Mouse (Mus musculus) small intestine, adult 2 months (tissue): Measurements from ENCODE around the gene Kxd1. TPM values are rescaled to one million over a fixed set of nuclear protein-coding genes. Genes with fewer than 3 reads are reported as not detected.

Experiments used
- H3K27ac ChIP-seq: fragments of 200-500 bp; 2 replicates; pipeline ENCODE4 v1.5.1; 2012; ENCODE audit warnings: low read depth, low read length, control low read depth, inconsistent platforms; ENCODE audit not compliant: insufficient read depth
- H3K27me3 ChIP-seq: fragments of 200-500 bp; 2 replicates; pipeline ENCODE4 v1.6.1; 2012; ENCODE audit warnings: mild to moderate bottlenecking, moderate library complexity, low read length, inconsistent platforms; ENCODE audit not compliant: control insufficient read depth, insufficient read depth
- H3K36me3 ChIP-seq: fragments of 200-500 bp; 2 replicates; pipeline ENCODE4 v1.6.1; 2012; ENCODE audit warnings: mild to moderate bottlenecking, low read length, control low read depth, inconsistent platforms; ENCODE audit not compliant: control insufficient read depth, insufficient read depth
- H3K4me1 ChIP-seq: fragments of 200-500 bp; 2 replicates; pipeline ENCODE4 v1.6.1; 2012; ENCODE audit warnings: low read length, inconsistent platforms, mixed read lengths; ENCODE audit not compliant: control insufficient read depth, insufficient read depth, insufficient read length
- H3K4me3 ChIP-seq: fragments of 200-500 bp; 2 replicates; pipeline ENCODE4 v1.5.1; 2012; ENCODE audit warnings: low read depth, mild to moderate bottlenecking, control low read depth, inconsistent platforms, low read length, moderate library complexity
- CTCF ChIP-seq: fragments of 200-500 bp; IDR thresholded peaks from 2 replicates; pipeline ENCODE4 v1.5.1; 2012; ENCODE audit warnings: low read depth, mild to moderate bottlenecking, control low read depth, inconsistent platforms, low read length, moderate library complexity, mixed read lengths; ENCODE audit not compliant: insufficient replicate concordance, insufficient read length; ENCODE audit errors: extremely low read depth
- POLR2A ChIP-seq: fragments of 200-500 bp; IDR thresholded peaks from 2 replicates; pipeline ENCODE4 v1.6.1; 2012; ENCODE audit warnings: low read depth, mild to moderate bottlenecking, control low read depth, inconsistent platforms, low read length, moderate library complexity
- WGBS: fragments of 180-500 bp; shearing (Covaris S2); methylation state at CpG from one replicate; pipeline ENCODE4 v1.1.7; 2018; 5-methylcytosine and 5-hydroxymethylcytosine counted together
- polyA plus RNA-seq: library from polyadenylated mRNA; depleted of rRNA; stranded (reverse); fragments of >200 nt; gene quantifications from 2 replicates; pipeline ENCODE4 v1.2.3, GENCODE M21; 2012

Gene Kxd1
- polyA plus RNA-seq, 1 experiment, result 64.4 TPM

DNA sequence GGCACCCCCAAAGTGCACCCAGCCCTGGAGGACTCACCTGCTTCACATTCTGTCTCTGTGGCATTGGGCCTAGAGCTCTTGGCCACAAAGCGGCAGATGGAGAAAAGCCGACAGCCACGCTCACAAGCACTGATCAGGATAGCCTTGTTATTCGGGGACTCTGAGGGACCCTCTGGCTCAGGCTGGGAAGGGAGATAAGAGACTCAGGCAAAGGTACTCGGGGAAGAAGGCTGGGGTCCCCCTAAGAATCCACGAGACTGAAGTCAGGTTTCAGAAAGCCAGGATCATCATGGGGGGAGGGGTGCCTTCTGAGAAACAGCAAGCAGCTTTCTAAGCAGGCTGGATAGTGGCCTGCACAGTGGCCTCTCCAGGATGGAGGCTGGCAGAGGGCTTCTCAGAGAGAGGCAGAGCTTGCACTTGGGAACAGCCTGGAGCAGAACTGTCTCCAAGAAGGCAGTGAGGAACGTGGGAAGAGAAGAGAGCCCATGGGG lies 41.5 kb downstream of the Kxd1 start:
- peaks cover 14% of the 10 kb centered on the region for H3K4me1 ChIP-seq
- no peak overlapping the region for H3K27ac ChIP-seq
- TF ChIP-seq CTCF (no peak), POLR2A (no peak)
- H3K4me3 ChIP-seq, result no peak overlapping the region
- 69% methylated on average over 7 of the region's 7 CpGs for WGBS
- H3K27me3 ChIP-seq, result peaks cover 58% of the 10 kb centered on the region
- H3K36me3 ChIP-seq, result no peaks in the 10 kb centered on the region

DNA sequence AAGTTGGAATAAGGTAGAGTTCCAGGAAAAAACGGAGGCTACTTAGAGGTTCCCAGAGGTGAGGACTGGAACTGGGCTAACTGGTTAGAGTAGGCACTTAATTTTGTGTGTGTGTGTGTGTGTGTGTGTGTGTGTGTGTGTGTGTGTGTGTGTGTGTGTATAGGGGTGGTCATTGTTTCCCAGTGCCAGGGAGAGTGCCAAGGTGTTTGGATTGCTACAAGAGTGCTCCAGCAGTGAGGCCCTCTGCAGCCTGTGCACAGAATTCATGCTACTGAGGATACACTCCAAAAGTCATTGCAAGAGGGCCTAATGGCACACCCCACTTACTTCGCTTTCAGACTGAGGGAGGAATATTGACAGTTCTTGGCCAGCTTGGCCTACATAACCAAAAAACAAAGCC lies 44.8 kb downstream of the Kxd1 start:
- Histone ChIP-seq H3K36me3 (no peaks in the 10 kb centered on the region), H3K4me3 (no peak overlapping the region), H3K27me3 (peaks cover 25% of the 10 kb centered on the region), H3K27ac (no peak overlapping the region), H3K4me1 (peaks cover 10% of the 10 kb centered on the region; the same call in 1 of the 2 replicates)
- TF ChIP-seq POLR2A, result no peak
- TF ChIP-seq CTCF, result no peak
- WGBS, result 72% methylated on average over 2 of the region's 2 CpGs

DNA sequence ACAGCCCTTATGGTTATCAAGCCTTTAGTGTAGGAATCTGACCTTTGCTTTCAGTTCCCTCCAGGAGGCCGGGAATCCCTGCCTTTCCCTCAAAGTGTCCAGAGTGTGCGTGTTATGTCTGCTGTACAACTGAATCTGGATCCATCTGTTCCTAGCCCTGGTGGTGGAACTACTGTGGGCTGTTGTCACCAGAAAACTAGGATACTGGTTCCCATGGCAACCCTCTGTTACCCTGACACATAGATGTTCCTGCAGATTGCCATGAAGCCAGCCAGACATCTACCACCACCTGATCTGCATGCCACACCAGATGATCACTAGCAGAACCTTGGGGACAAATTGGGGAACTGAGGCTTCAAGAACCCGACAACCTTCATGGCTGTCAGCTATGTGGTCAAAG lies 45.8 kb downstream of the Kxd1 start:
- Histone ChIP-seq H3K4me1 (peaks cover 11% of the 10 kb centered on the region; the same call in 1 of the 2 replicates), H3K36me3 (no peaks in the 10 kb centered on the region), H3K27ac (no peak overlapping the region), H3K27me3 (peaks cover 18% of the 10 kb centered on the region; the same call in 1 of the 2 replicates), H3K4me3 (no peak overlapping the region)
- TF ChIP-seq CTCF (no peak), POLR2A (no peak)
- whole genome bisulfite sequencing, result 48% methylated on average over 3 of the region's 3 CpGs

DNA sequence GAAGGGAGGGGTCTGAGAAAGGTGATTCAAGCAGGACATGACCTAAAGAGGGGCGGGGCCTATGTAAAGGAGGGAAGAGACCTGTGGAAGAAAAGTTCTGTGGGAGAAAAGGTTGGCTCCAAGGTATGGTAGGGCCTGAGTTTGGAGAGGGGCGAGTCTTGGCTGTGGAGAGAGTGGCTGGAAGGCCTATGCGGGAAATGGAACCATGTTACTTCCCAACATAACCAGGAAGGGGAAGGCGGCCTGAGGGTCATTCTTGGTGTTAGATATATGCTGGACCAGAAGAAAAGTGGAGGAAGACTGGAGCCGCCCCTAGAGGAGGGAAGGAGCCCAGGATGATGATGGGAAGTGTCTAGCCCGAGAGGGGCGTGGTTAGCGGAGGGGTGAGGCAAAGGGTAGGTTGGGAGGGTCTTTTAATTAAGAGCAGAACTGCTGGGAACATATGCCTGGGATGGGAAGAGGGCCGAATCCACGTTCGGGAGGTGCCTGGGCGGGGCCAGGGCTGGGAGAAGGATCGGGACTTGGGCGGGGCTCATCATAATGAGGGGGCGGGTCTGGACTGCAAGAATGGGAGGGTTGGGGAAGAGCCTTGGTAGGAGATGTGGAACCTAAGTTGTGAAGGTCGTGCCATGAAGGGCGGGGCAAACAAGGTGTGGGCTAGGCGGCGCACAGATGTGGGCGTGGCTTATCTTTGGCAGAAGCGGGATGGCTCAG lies 50.3 kb downstream of the Kxd1 start:
- TF ChIP-seq CTCF (peak; percentile 17; the same call in 1 of the 2 replicates), POLR2A (no peak)
- H3K4me1 ChIP-seq, result peaks cover 21% of the 10 kb centered on the region; the same call in 1 of the 2 replicates
- peak overlapping the region; percentile 90 for H3K4me3 ChIP-seq
- H3K27me3 ChIP-seq, result no peaks in the 10 kb centered on the region
- 5% methylated on average over 21 of the region's 21 CpGs for WGBS
- no peaks in the 10 kb centered on the region for H3K36me3 ChIP-seq
- H3K27ac ChIP-seq, result peak overlapping the region; percentile 40

DNA sequence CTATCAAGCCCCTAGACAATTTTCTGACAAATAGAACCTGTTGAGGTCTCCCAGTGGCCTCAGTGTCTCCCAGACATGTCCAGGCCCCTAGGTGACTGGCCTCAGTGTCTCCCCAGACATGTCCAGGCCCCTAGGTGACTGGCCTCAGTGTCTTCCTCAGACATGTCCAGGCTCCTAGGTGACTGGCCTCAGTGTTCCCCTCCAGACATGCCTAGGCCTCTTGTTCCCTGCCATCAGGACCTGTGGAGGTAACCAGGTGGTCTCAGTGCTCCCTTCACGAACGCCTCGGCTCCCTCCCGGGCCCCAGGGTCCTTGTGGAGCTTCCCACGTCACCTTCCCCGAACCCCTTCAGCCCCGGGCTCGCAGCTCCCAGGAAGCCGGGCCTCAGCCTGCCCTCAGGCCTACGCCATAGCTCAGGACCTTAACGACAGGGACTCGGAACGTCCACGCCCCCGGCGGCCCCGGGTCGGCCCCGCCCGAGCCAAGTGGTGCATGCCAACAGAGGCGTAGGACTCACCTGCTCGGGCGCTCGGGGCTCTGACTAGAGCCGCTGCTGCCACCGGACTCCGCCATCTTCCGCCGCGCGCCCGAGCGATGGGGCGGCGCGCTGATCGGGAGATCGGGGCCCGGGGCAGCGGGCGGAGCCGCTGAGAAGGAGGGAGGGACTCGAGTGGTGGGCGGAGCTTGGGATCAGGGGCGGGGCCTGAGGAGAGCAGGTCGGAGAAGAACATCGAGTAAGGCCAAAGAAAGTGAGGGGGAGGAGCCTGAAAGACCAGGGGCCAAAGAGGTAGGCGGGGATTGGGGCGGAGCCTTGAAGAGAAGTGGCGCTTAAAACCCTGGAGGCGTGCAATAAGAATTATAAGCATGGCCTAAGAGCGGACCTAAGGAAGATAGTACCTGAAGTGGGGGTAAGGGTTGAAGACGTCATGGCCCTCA lies 51.2 kb downstream of the Kxd1 start, which contains the start of gene Klhl26:
TSS of gene Klhl26 (minus strand) at position 636 of the 936 bp plus-strand sequence.
- TF ChIP-seq CTCF (no peak), POLR2A (peak; percentile 57)
- Histone ChIP-seq H3K4me1 (peaks cover 16% of the 10 kb centered on the region; the same call in 1 of the 2 replicates), H3K27me3 (no peaks in the 10 kb centered on the region), H3K4me3 (peak within 1 kb of the TSS; percentile 90), H3K27ac (peak within 1 kb of the TSS; percentile 40), H3K36me3 (no peaks in the 10 kb centered on the region)
- WGBS, result 1% methylated on average over 53 of the region's 53 CpGs

DNA sequence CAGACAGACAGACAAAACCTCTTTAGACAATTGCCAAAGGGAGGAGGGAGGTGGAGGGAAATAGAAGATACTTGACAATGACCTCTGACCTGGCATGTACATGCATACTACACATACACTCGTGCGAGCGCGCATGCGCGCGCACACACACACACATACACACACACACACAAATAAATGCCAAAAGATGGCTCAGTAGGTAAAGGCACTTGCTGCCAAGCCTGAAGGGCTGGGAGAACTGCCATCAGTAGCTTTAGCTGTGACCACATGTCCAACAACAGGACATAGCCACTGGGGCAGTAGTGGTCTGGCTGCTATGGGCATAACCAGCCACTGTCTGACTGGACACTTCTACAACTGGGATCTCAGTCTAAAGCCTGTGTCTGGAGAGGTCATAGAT lies 55.9 kb downstream of the Kxd1 start:
- 93% methylated on average over 7 of the region's 7 CpGs for WGBS
- no peak for TF ChIP-seq CTCF
- no peak for TF ChIP-seq POLR2A
- Histone ChIP-seq H3K27ac (no peak overlapping the region), H3K27me3 (no peaks in the 10 kb centered on the region), H3K4me3 (no peak overlapping the region), H3K4me1 (peaks cover 15% of the 10 kb centered on the region; the same call in 1 of the 2 replicates), H3K36me3 (no peaks in the 10 kb centered on the region)

DNA sequence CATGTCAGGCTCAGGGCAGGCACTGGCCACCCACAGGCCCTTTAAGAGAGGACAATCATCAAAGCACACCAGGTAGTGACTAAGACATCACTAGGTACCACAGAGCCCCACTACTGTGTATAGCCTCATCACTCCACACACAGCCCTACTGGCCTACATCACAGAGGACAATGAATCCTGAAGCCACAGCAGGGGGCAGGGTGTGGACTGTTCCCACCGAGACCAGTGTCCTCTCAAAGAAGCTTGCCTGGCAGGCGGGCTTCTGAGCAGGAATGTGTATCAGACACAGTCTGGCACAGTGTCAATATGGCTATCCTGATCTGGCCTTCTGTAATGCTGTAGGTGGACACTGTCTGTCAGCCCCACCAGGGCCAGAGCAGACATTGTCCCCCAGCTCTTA lies 57.8 kb downstream of the Kxd1 start:
- Histone ChIP-seq H3K36me3 (no peaks in the 10 kb centered on the region; the same call in 1 of the 2 replicates), H3K4me3 (no peak overlapping the region), H3K27ac (peak overlapping the region; percentile 28), H3K4me1 (peaks cover 5% of the 10 kb centered on the region; the same call in 1 of the 2 replicates), H3K27me3 (no peaks in the 10 kb centered on the region)
- no peak for TF ChIP-seq POLR2A
- TF ChIP-seq CTCF, result no peak
- WGBS, result 73% methylated on average over 2 of the region's 2 CpGs
